Mouse (Mus musculus) thymus, adult 2 months (tissue): ENCODE results near the gene Prkce.

Experiments
- CTCF ChIP-seq: fragments of 200-500 bp; IDR thresholded peaks from 2 replicates; pipeline ENCODE4 v1.5.1; 2012; ENCODE audit warnings: mild to moderate bottlenecking, control low read depth, low read length, moderate library complexity, borderline replicate concordance; ENCODE audit not compliant: control insufficient read depth, poor library complexity, insufficient read depth; ENCODE audit errors: extremely low read depth
- POLR2A ChIP-seq: fragments of 200-500 bp; IDR thresholded peaks from 2 replicates; pipeline ENCODE4 v1.6.1; 2012; ENCODE audit warnings: mild to moderate bottlenecking, low read length, control low read depth, moderate library complexity; ENCODE audit not compliant: control insufficient read depth, poor library complexity, insufficient read depth; ENCODE audit errors: extremely low read depth

GRCm38 (mm10) chr17:86149726-86150125 lies 17.9 kb upstream of the Prkce start:
- no peak for TF ChIP-seq POLR2A
- TF ChIP-seq CTCF, result no peak
